ENCODE assay signal across 8 mouse cellular contexts in the genomic region with DNA sequence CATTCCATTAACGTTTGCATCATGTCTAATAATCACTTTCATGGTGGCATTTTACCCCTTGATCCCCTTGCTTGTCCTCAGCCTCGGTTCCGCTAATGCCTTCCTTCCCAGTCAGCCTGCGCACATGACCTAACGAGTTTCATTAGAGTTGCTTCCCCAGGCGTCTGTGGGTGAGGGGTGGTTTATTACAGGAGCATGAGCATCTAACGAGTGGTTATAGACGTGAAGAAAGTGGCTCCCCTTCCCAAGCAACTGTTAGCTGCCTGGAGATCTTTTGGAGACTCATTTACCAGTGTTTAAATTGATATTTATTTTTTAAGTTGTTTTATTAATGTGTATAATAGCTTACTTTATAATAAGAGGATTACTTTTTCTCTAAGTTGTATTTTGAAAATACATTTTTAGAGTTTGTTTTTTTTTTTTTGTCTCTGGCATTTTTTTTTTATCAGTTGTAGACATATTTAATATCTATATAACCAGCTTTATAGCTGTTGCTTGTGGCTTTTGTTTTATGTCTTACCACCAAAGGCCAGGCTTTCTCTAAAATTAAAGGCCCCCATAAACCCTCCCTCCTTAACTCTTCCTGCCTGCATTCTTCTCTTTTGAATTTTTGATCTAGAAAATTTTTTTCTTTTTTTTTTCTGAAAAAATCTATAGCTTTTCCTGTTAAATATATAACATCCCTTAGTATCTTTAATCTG.
A peak's percentile ranks its signal among the peaks of the same experiment; 100 is the strongest.
DNase-seq lines count a peak whose midpoint lies in the region; ATAC-seq lines count a peak whose summit lies in the region.

No protein-coding gene starts in this region.

- intact Hi-C loops in heart, postnatal 36 days (cut with DNase I) = no loop called here

- WGBS in heart, embryonic 13.5 days = 32% methylated on average over 8 of the region's 8 CpGs
- 11% methylated on average over 8 of the region's 8 CpGs for WGBS in forebrain, embryonic 16.5 days
- WGBS in liver, embryonic 15.5 days (ENCODE audit: insufficient replicate concordance) = 21% methylated on average over 8 of the region's 8 CpGs

- H3K27ac ChIP-seq in heart, embryonic 13.5 days (replicated peaks) = peak overlapping the region; percentile 29; the same call in 1 of the 2 replicates
- H3K27ac ChIP-seq in forebrain, embryonic 16.5 days (ENCODE audit: low read length) = no peak overlapping the region; the same call in 1 of the 2 replicates
- peak overlapping the region; percentile 74 for H3K27ac ChIP-seq in liver, embryonic 15.5 days (replicated peaks)

- H3K9ac ChIP-seq in heart, embryonic 13.5 days = no peak overlapping the region
- H3K9ac ChIP-seq in forebrain, embryonic 16.5 days (replicated peaks; ENCODE audit: low read depth, low read length) = no peak overlapping the region
- H3K9ac ChIP-seq in liver, embryonic 15.5 days = peak overlapping the region; percentile 26; the same call in 1 of the 2 replicates

- no peak for ATAC-seq in heart, embryonic 13.5 days (ENCODE audit: extremely low read depth, insufficient number of reproducible peaks, low FRiP score, low TSS enrichment)
- peak; percentile 41 for ATAC-seq in forebrain, embryonic 16.5 days
- ATAC-seq in liver, embryonic 15.5 days (ENCODE audit: insufficient read depth) = peak; percentile 51

- no peaks in the 10 kb centered on the region for H3K27me3 ChIP-seq in heart, embryonic 13.5 days (replicated peaks)
- no peaks in the 10 kb centered on the region for H3K27me3 ChIP-seq in forebrain, embryonic 16.5 days (replicated peaks; ENCODE audit: control insufficient read depth, insufficient read depth, low read length)
- no peaks in the 10 kb centered on the region for H3K27me3 ChIP-seq in liver, embryonic 15.5 days

- no peak for DNase-seq in heart, postnatal 36 days
- DNase-seq in MEL-GATA-1-ER (ENCODE audit: extremely low read depth, low read depth) = peak; percentile 70
- no peak for DNase-seq in urinary bladder, postnatal 25 days (ENCODE audit: low spot score)
- DNase-seq in B cell, adult 2 months = no peak
- DNase-seq in layer of hippocampus, postnatal 25 days (ENCODE audit: extremely low spot score in 1 of 2, low spot score in 1 of 2) = no peak

- H3K9me3 ChIP-seq in heart, embryonic 13.5 days = no peaks in the 10 kb centered on the region
- H3K9me3 ChIP-seq in forebrain, embryonic 16.5 days (ENCODE audit: control insufficient read depth, low read length) = no peaks in the 10 kb centered on the region
- no peaks in the 10 kb centered on the region for H3K9me3 ChIP-seq in liver, embryonic 15.5 days (replicated peaks)

- H3K36me3 ChIP-seq in heart, embryonic 13.5 days = no peaks in the 10 kb centered on the region
- no peaks in the 10 kb centered on the region for H3K36me3 ChIP-seq in forebrain, embryonic 16.5 days (ENCODE audit: control insufficient read depth, insufficient read depth)
- no peaks in the 10 kb centered on the region for H3K36me3 ChIP-seq in liver, embryonic 15.5 days (replicated peaks)

- H3K4me2 ChIP-seq in heart, embryonic 13.5 days = peak overlapping the region; percentile 51
- no peak overlapping the region for H3K4me2 ChIP-seq in forebrain, embryonic 16.5 days (ENCODE audit: low read length)
- peak overlapping the region; percentile 51 for H3K4me2 ChIP-seq in liver, embryonic 15.5 days

- H3K4me3 ChIP-seq in heart, embryonic 13.5 days = no peak overlapping the region
- H3K4me3 ChIP-seq in forebrain, embryonic 16.5 days (replicated peaks; ENCODE audit: low read length) = no peak overlapping the region
- no peak overlapping the region for H3K4me3 ChIP-seq in liver, embryonic 15.5 days (replicated peaks)

- H3K4me1 ChIP-seq in heart, embryonic 13.5 days = peaks cover 52% of the 10 kb centered on the region
- peaks cover 27% of the 10 kb centered on the region for H3K4me1 ChIP-seq in forebrain, embryonic 16.5 days (replicated peaks; ENCODE audit: control insufficient read depth, insufficient read depth, low read length)
- peaks cover 55% of the 10 kb centered on the region for H3K4me1 ChIP-seq in liver, embryonic 15.5 days (replicated peaks)
